Mouse (Mus musculus): ENCODE measurements around the gene Glrb.

Gene Glrb

DNA sequence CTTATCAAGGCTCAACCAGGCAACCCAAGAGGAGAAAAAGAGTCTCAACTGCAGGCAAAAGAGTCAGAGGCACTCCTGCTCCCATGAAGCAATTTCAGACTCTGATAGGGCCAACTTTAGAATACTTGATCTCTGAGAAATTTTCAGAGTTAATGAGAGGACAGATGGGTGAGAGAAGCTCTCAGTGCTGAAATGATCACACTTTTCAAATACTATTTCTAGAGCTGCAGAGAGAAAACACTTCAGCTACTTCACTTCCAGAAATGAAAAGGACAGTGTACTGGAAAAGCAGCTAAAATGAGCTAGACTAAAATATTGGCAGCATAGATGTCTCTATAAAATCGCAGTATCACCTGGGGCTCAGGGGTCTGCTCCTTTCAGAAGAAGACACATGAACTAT, 94.8 kb downstream of the Glrb start:
- DNase-seq, result no peak

DNA sequence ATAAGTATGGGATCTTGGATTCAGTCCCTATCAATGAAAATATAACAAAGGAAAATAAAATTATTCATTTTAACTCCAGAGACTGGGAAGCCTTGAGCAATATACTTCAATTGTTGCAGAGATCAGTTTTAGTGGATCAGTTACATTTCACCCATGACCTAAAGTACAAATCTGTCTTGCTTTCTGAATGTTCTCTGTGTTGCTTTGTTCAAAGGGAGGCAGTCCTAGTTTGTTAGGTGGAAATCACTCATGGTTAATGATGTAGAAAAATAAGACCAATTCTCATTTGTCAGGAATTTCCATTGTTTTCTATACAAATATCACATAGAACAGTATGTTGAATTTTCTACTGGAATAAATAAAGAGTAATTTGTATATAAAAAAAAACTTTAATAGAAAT, 99.7 kb downstream of the Glrb start:
- no peak for DNase-seq

GRCm38 (mm10) chr3:80812237-80812636, 101.2 kb downstream of the Glrb start:
- DNase-seq, result no peak

- DNase-seq, result no peak
Observed at GRCm38 (mm10) chr3:80805327-80805726, 108.1 kb downstream of the Glrb start.

DNA sequence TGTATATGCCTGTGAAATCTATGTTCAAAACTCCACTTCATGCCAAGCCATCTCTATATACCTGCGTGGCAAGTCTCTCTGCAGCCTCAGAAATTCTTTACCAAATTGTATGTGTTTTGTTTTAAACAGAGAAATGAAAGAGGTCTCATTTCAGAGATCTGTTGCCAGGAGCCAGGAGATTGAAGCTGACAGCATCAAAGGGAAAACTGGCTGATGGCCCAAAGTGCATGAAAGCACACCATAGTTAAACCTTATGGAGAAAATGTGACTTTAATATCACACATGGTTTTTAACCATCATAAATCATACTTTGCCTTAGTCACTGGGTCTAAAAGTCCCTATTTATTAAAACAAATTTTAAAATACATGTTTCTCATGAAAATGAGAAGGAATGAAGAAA, 109.6 kb downstream of the Glrb start:
- DNase-seq, result no peak

- DNase-seq, result no peak
Observed at GRCm38 (mm10) chr3:80803211-80803610, 110.2 kb downstream of the Glrb start.

- DNase-seq, result peak; percentile 11 to 12
Observed at GRCm38 (mm10) chr3:80802596-80803081, 110.8 kb downstream of the Glrb start, which contains the start of gene Gria2. Gene Gria2, minus strand, starts transcription at chr3:80802835.

- DNase-seq, result no peak
Observed at GRCm38 (mm10) chr3:80801827-80802310, 111.6 kb downstream of the Glrb start.

DNA sequence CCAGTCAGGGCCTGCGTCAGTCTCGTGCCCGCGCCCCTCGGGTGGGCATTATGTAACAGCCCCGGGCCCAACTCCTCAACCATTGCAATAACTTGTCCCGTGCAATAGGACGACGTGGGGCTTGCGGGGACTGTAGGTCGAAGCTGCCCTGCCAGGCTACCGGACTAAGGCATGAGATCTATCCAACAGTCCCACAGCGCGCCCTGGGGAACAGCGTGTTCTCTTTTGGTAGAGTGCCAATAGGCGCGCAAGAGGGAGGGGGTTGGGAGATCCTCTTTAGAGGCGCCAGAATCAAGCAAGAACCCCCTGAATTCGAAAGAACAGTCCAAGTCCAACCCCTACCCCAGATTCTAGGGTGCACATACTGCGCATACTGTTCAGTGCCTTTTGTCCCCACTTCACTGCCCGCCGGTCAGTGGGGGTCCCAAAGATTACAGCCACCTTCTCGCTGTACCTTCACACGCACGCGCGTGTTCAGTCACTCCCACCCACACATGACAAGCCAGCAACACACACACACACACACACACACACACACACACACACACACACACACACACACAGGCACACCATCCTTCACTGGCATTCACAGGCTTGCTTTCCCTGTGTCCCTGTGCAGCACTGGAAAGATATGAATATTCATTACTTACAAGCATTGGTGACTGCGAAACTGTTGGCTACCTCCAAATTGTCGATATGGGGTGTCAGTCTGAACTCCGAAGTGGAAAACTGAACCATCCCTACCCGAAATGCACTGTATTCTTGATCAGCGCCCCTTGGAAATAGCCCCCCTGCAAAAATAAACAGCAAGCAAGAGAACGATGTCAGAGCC, 112.2 kb downstream of the Glrb start:
- peak; percentile 11 for DNase-seq

DNA sequence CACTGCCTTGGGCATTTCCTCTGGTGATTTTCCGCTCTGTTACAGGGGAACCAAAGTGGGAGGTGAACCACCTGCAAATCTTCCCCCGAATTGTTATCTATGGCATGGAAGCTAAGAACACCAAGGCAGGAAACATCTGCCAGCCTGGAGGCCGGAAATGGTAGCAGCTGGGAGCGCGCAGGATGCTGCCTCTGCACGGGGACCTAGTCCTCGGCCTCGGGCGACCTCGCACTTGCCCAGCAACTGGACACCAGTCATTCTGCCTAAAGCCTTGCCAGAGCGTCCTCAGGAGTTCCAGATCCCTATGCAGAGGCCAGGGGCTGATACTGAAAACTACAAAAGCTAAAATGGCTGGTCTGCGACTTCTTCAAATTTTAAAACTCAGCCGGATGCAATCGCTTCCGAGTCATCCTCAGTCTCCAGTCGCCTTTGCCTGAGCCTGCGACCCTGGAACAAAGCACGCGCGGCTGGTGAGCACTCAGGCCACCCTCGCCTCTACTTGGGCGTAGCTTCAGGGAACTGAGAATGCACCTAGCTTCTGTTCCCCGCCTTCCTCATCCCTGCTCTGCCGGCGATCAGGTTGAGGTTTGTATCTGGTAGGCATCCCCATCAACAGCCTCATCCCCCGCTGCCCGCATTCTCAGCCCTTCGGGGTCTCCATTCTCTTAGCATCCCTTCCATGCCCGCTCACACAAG, 113.0 kb downstream of the Glrb start:
- peak; percentile 33 to 39 for DNase-seq

DNA sequence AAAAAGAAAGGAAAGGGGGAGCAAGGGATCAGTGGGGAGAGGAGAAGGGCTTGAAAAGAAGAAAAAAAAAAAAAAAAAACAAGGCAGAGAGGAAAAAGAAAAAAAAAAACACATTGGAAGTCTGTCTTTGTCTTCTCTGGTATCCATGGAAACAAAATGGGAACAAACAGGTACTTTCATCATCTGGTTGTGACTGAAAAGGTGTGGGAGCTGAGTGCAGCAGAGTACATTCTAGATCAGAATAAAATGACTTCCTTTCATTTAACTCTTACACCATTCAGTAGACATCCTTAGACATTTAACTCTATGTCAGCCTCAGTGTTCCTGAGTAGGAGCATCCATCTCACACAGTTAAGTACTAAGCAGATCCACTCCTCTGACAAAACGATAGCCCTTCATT, 115.5 kb downstream of the Glrb start:
- no peak for DNase-seq

DNA sequence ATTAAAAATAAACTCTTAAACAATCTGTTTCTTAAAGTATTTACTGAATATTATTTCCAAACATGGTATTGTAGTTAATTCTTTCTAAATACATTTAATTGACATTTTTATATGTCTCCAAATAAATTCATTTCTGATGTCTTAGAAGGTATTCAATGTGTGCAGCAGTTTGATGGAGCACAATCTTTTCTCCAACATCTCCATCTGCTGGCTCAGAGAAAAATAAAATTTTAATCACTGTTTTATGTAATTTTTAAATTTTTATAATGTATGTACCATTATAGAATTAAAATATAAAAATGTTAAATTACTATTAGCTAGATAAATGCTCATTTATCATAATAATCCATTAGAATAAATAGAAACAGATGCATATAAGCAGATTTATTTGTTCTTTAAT, 116.7 kb downstream of the Glrb start:
- DNase-seq, result no peak

GRCm38 (mm10) chr3:80795284-80795683, 118.2 kb downstream of the Glrb start:
- DNase-seq, result no peak

Measured in thymus, adult 18-20 months (tissue).